Mouse (Mus musculus) neural tube, embryonic 12.5 days (tissue): ENCODE measurements at regions not wholly inside any gene's neighbourhood (a gene's known extent, or its start where the extent isn't known, plus 50 kb on each side); places are given as distances from the start of the nearest gene placed in this dataset.

Source experiments
- ATAC-seq: fragments of 200-750 bp; cut with Nextera tagmentation; 2 replicates; pipeline ENCODE4 v1.8.0; 2017; ENCODE audit warnings: low read depth, mild to moderate bottlenecking, moderate TSS enrichment, moderate library complexity; ENCODE audit not compliant: low FRiP score
- H3K27ac ChIP-seq: fragments of 300-500 bp; sonication (generic); 2 replicates; pipeline ENCODE4 v1.5.1; 2016
- H3K27me3 ChIP-seq: fragments of 300-500 bp; sonication (generic); replicated peaks from 2 replicates; pipeline ENCODE4 v1.6.1; 2016; ENCODE audit warnings: mild to moderate bottlenecking
- H3K36me3 ChIP-seq: fragments of 300-500 bp; sonication (generic); 2 replicates; pipeline ENCODE4 v1.6.1; 2016; ENCODE audit warnings: mild to moderate bottlenecking
- H3K4me1 ChIP-seq: fragments of 300-500 bp; sonication (generic); 2 replicates; pipeline ENCODE4 v1.6.1; 2016
- H3K4me2 ChIP-seq: fragments of 300-500 bp; sonication (generic); replicated peaks from 2 replicates; pipeline ENCODE4 v1.6.1; 2016; ENCODE audit warnings: mild to moderate bottlenecking
- H3K4me3 ChIP-seq: fragments of 300-500 bp; sonication (generic); 2 replicates; pipeline ENCODE4 v1.5.1; 2016
- H3K9ac ChIP-seq: fragments of 300-500 bp; sonication (generic); 2 replicates; pipeline ENCODE4 v1.6.1; 2016; ENCODE audit warnings: mild to moderate bottlenecking
- H3K9me3 ChIP-seq: fragments of 300-500 bp; sonication (generic); 2 replicates; pipeline ENCODE4 v1.6.1; 2016; ENCODE audit warnings: mild to moderate bottlenecking
- whole genome bisulfite sequencing: fragments of 180-500 bp; shearing (Covaris S2); methylation state at CpG from one replicate; pipeline ENCODE4 v1.1.7; 2016; 5-methylcytosine and 5-hydroxymethylcytosine counted together

GRCm38 (mm10) chr8:60790453-60790852, 99.8 kb upstream of the Hpf1 start:
- Histone ChIP-seq H3K9me3 (no peaks in the 10 kb centered on the region), H3K9ac (no peak overlapping the region), H3K4me1 (no peaks in the 10 kb centered on the region), H3K4me2 (no peak overlapping the region), H3K27me3 (no peaks in the 10 kb centered on the region), H3K36me3 (no peaks in the 10 kb centered on the region), H3K27ac (no peak overlapping the region), H3K4me3 (no peak overlapping the region)
- WGBS, result 90% methylated on average over 3 of the region's 3 CpGs
- no peak for ATAC-seq

- 89% methylated on average over 1 of the region's 1 CpGs for WGBS
- Histone ChIP-seq H3K4me1 (no peaks in the 10 kb centered on the region), H3K27ac (no peak overlapping the region), H3K36me3 (no peaks in the 10 kb centered on the region), H3K9ac (no peak overlapping the region), H3K27me3 (no peaks in the 10 kb centered on the region), H3K4me3 (no peak overlapping the region), H3K9me3 (no peaks in the 10 kb centered on the region), H3K4me2 (no peak overlapping the region)
- ATAC-seq, result no peak
Measured at GRCm38 (mm10) chr8:60792518-60792917, 97.7 kb upstream of the Hpf1 start.

DNA sequence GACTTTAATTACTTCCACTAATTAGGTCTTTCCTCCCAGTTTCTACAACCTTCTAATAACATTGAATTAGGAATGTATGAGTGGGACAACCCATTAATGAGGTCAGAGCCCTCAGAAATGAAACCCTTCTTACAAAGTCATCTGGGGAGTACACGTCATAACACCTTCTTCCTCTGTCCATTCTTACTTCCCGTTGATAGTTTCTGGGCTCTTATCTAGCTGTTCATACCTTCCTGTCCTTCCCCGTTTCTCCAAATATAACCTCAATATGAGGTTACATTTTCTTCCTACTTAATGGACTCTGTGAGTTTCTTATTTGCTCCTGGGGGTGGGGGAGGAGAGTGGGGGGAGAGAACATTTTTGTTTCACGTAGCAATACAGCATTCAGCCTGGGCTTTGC, 85.4 kb upstream of the Hpf1 start:
- Histone ChIP-seq H3K4me2 (no peak overlapping the region), H3K9me3 (no peaks in the 10 kb centered on the region), H3K27ac (no peak overlapping the region), H3K4me3 (no peak overlapping the region), H3K27me3 (no peaks in the 10 kb centered on the region), H3K9ac (no peak overlapping the region), H3K36me3 (no peaks in the 10 kb centered on the region), H3K4me1 (no peaks in the 10 kb centered on the region)
- no peak for ATAC-seq
- 92% methylated on average over 4 of the region's 4 CpGs for WGBS

GRCm38 (mm10) chr8:60806772-60807171, 83.4 kb upstream of the Hpf1 start:
- Histone ChIP-seq H3K4me2 (no peak overlapping the region), H3K9me3 (no peaks in the 10 kb centered on the region), H3K9ac (no peak overlapping the region), H3K27ac (no peak overlapping the region), H3K4me3 (no peak overlapping the region), H3K27me3 (no peaks in the 10 kb centered on the region), H3K36me3 (no peaks in the 10 kb centered on the region), H3K4me1 (peaks cover 3% of the 10 kb centered on the region; the same call in 1 of the 2 replicates)
- ATAC-seq, result no peak
- 91% methylated on average over 3 of the region's 3 CpGs for WGBS

DNA sequence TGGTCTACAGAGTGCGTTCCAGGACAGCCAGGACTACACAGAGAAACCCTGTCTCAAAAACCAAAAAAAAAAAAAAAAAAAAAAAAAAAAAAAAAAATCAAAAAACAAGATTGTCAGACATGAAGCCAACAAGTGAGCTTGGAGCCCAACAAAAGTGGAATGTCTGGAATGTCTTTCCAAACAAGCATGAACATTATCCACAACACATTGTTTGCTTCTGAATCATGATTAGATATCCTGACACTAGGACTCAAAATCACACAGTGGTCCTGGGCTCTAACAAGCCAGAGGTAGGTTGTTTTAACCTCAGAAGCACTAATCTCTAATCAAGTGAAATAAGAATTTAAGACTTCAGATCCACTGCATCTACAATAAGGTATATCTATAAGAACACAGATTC, 80.4 kb upstream of the Hpf1 start:
- H3K9me3 ChIP-seq, result no peaks in the 10 kb centered on the region
- WGBS, result 100% methylated on average over 1 of the region's 1 CpGs
- no peak overlapping the region for H3K4me2 ChIP-seq

GRCm38 (mm10) chr8:60810955-60811354, 79.3 kb upstream of the Hpf1 start:
- no peaks in the 10 kb centered on the region for H3K27me3 ChIP-seq
- peak; percentile 61; the same call in 1 of the 2 replicates for ATAC-seq
- WGBS, result 27% methylated on average over 4 of the region's 4 CpGs
- no peak overlapping the region for H3K4me2 ChIP-seq
- no peaks in the 10 kb centered on the region for H3K9me3 ChIP-seq
- no peak overlapping the region for H3K4me3 ChIP-seq
- H3K36me3 ChIP-seq, result no peaks in the 10 kb centered on the region
- H3K27ac ChIP-seq, result no peak overlapping the region
- no peak overlapping the region for H3K9ac ChIP-seq
- peaks cover 3% of the 10 kb centered on the region; the same call in 1 of the 2 replicates for H3K4me1 ChIP-seq

More for the DNA sequence above, 80.4 kb upstream of the Hpf1 start:
- Histone ChIP-seq H3K4me1 (peaks cover 3% of the 10 kb centered on the region; the same call in 1 of the 2 replicates), H3K27me3 (no peaks in the 10 kb centered on the region), H3K27ac (no peak overlapping the region), H3K36me3 (no peaks in the 10 kb centered on the region), H3K4me3 (no peak overlapping the region), H3K9ac (no peak overlapping the region)
- no peak for ATAC-seq

- Histone ChIP-seq H3K4me1 (no peaks in the 10 kb centered on the region), H3K36me3 (no peaks in the 10 kb centered on the region), H3K4me3 (no peak overlapping the region), H3K9ac (no peak overlapping the region), H3K27me3 (no peaks in the 10 kb centered on the region), H3K9me3 (no peaks in the 10 kb centered on the region), H3K4me2 (no peak overlapping the region), H3K27ac (no peak overlapping the region)
- WGBS, result 66% methylated on average over 11 of the region's 11 CpGs
- 0 out of 2 replicates have a peak, but pooled peaks have one; percentile 21 for ATAC-seq
Measured at GRCm38 (mm10) chr8:60825676-60826442, 64.4 kb upstream of the Hpf1 start.

GRCm38 (mm10) chr8:60827241-60827640, 63.0 kb upstream of the Hpf1 start:
- 93% methylated on average over 8 of the region's 8 CpGs for WGBS
- no peaks in the 10 kb centered on the region for H3K4me1 ChIP-seq
- no peaks in the 10 kb centered on the region for H3K9me3 ChIP-seq
- H3K9ac ChIP-seq, result no peak overlapping the region
- no peak overlapping the region for H3K27ac ChIP-seq
- H3K36me3 ChIP-seq, result no peaks in the 10 kb centered on the region
- H3K4me2 ChIP-seq, result no peak overlapping the region
- H3K4me3 ChIP-seq, result no peak overlapping the region
- no peak for ATAC-seq
- H3K27me3 ChIP-seq, result no peaks in the 10 kb centered on the region

GRCm38 (mm10) chr8:60829093-60829492, 61.1 kb upstream of the Hpf1 start:
- no peaks in the 10 kb centered on the region for H3K27me3 ChIP-seq
- no peak overlapping the region for H3K4me3 ChIP-seq
- H3K9me3 ChIP-seq, result no peaks in the 10 kb centered on the region
- H3K36me3 ChIP-seq, result no peaks in the 10 kb centered on the region
- ATAC-seq, result no peak
- no peak overlapping the region for H3K4me2 ChIP-seq
- H3K9ac ChIP-seq, result no peak overlapping the region
- no peaks in the 10 kb centered on the region for H3K4me1 ChIP-seq
- 91% methylated on average over 4 of the region's 4 CpGs for WGBS
- no peak overlapping the region for H3K27ac ChIP-seq

DNA sequence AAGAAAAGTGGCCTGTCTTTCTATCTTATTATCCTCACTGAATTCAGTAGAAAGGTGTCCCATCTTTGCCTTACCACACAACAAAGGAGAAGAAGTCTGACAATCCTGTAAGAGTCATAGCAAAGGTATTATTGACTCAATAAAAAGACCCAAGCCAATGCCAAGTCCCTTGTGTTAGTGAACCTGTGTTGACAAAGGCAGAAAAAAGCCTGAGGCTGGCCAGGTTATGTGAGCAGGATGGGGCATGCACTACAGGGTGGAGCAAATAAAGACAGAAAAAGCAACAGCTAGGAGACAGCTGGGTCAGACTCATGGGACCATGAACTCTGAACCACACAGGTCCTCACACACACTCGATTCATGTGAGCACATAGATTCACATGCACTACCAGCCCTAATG, 59.7 kb upstream of the Hpf1 start:
- WGBS, result 85% methylated on average over 1 of the region's 1 CpGs
- Histone ChIP-seq H3K4me2 (no peak overlapping the region), H3K4me3 (no peak overlapping the region), H3K27ac (no peak overlapping the region), H3K4me1 (no peaks in the 10 kb centered on the region), H3K9ac (no peak overlapping the region), H3K27me3 (no peaks in the 10 kb centered on the region), H3K9me3 (no peaks in the 10 kb centered on the region), H3K36me3 (no peaks in the 10 kb centered on the region)
- ATAC-seq, result no peak

DNA sequence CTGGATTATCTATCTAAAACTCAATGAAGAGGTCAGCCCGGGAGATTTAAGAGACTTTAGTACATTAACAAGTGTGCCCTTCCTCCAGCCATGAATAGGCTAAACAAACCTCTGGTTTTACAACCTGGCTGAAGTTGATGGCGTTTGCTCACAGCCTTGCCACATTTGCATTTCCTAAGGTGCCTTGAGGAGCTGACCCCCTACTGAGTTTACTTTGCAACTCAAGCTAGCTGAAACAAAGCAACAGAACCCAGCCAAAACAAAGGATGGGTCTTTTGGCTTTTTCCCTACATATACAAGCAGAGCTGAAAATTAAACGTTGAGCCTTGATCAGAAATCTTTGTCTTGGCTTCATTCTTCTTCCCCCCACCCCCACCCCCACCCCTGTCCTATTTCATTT, 51.7 kb upstream of the Hpf1 start:
- Histone ChIP-seq H3K27me3 (no peaks in the 10 kb centered on the region), H3K4me2 (no peak overlapping the region), H3K9ac (no peak overlapping the region), H3K4me3 (no peak overlapping the region), H3K36me3 (no peaks in the 10 kb centered on the region), H3K9me3 (no peaks in the 10 kb centered on the region), H3K27ac (no peak overlapping the region), H3K4me1 (no peaks in the 10 kb centered on the region)
- WGBS, result 4% methylated on average over 3 of the region's 3 CpGs
- no peak for ATAC-seq
